Mouse (Mus musculus): ENCODE data around the gene Dennd1a.

Dennd1a gene

GRCm38 (mm10) chr2:38259052-38259451 lies 28.1 kb downstream of the Dennd1a start:
- in situ Hi-C loops (cut with MboI; ENCODE audit: low pct_unique_long_range_greater_than_20kb in 1 of 2, low sequenced_read_pairs in 2 of 2, unreplicated experiment in 1 of 2) = no loop called here

GRCm38 (mm10) chr2:38237616-38238015 lies 49.6 kb downstream of the Dennd1a start:
- in situ Hi-C loops (cut with MboI; ENCODE audit: low pct_unique_long_range_greater_than_20kb in 1 of 2, low sequenced_read_pairs in 2 of 2, unreplicated experiment in 1 of 2) = no loop called here

GRCm38 (mm10) chr2:38235593-38235992 lies 51.6 kb downstream of the Dennd1a start:
- in situ Hi-C loops (cut with MboI; ENCODE audit: low pct_unique_long_range_greater_than_20kb in 1 of 2, low sequenced_read_pairs in 2 of 2, unreplicated experiment in 1 of 2) = no loop called here

- in situ Hi-C loops (cut with MboI; ENCODE audit: low pct_unique_long_range_greater_than_20kb in 1 of 2, low sequenced_read_pairs in 2 of 2, unreplicated experiment in 1 of 2) = no loop called here
Observed at GRCm38 (mm10) chr2:38229882-38230281, 57.3 kb downstream of the Dennd1a start.

GRCm38 (mm10) chr2:38223759-38224158 lies 63.4 kb downstream of the Dennd1a start:
- in situ Hi-C loops (cut with MboI; ENCODE audit: low pct_unique_long_range_greater_than_20kb in 1 of 2, low sequenced_read_pairs in 2 of 2, unreplicated experiment in 1 of 2) = no loop called here

GRCm38 (mm10) chr2:38221461-38221860 lies 65.7 kb downstream of the Dennd1a start:
- in situ Hi-C loops (cut with MboI; ENCODE audit: low pct_unique_long_range_greater_than_20kb in 1 of 2, low sequenced_read_pairs in 2 of 2, unreplicated experiment in 1 of 2) = no loop called here

GRCm38 (mm10) chr2:38220687-38221435 lies 66.3 kb downstream of the Dennd1a start:
- in situ Hi-C loops (cut with MboI; ENCODE audit: low pct_unique_long_range_greater_than_20kb in 1 of 2, low sequenced_read_pairs in 2 of 2, unreplicated experiment in 1 of 2) = no loop called here

- in situ Hi-C loops (cut with MboI; ENCODE audit: low pct_unique_long_range_greater_than_20kb in 1 of 2, low sequenced_read_pairs in 2 of 2, unreplicated experiment in 1 of 2) = no loop called here
Observed at GRCm38 (mm10) chr2:38219666-38220065, 67.5 kb downstream of the Dennd1a start.

- in situ Hi-C loops (cut with MboI; ENCODE audit: low pct_unique_long_range_greater_than_20kb in 1 of 2, low sequenced_read_pairs in 2 of 2, unreplicated experiment in 1 of 2) = no loop called here
Observed at GRCm38 (mm10) chr2:38213041-38213440, 74.1 kb downstream of the Dennd1a start.

- in situ Hi-C loops (cut with MboI; ENCODE audit: low pct_unique_long_range_greater_than_20kb in 1 of 2, low sequenced_read_pairs in 2 of 2, unreplicated experiment in 1 of 2) = no loop called here
Observed at GRCm38 (mm10) chr2:38211426-38211825, 75.8 kb downstream of the Dennd1a start.

GRCm38 (mm10) chr2:38207752-38208151 lies 79.4 kb downstream of the Dennd1a start:
- in situ Hi-C loops (cut with MboI; ENCODE audit: low pct_unique_long_range_greater_than_20kb in 1 of 2, low sequenced_read_pairs in 2 of 2, unreplicated experiment in 1 of 2) = no loop called here

GRCm38 (mm10) chr2:38205281-38205680 lies 81.9 kb downstream of the Dennd1a start:
- in situ Hi-C loops (cut with MboI; ENCODE audit: low pct_unique_long_range_greater_than_20kb in 1 of 2, low sequenced_read_pairs in 2 of 2, unreplicated experiment in 1 of 2) = no loop called here

- in situ Hi-C loops (cut with MboI; ENCODE audit: low pct_unique_long_range_greater_than_20kb in 1 of 2, low sequenced_read_pairs in 2 of 2, unreplicated experiment in 1 of 2) = no loop called here
Observed at GRCm38 (mm10) chr2:38204696-38205095, 82.5 kb downstream of the Dennd1a start.

- in situ Hi-C loops (cut with MboI; ENCODE audit: low pct_unique_long_range_greater_than_20kb in 1 of 2, low sequenced_read_pairs in 2 of 2, unreplicated experiment in 1 of 2) = no loop called here
Observed at GRCm38 (mm10) chr2:38198072-38198471, 89.1 kb downstream of the Dennd1a start.

GRCm38 (mm10) chr2:38196199-38197060 lies 90.8 kb downstream of the Dennd1a start:
- in situ Hi-C loops (cut with MboI; ENCODE audit: low pct_unique_long_range_greater_than_20kb in 1 of 2, low sequenced_read_pairs in 2 of 2, unreplicated experiment in 1 of 2) = no loop called here

GRCm38 (mm10) chr2:38192007-38192406 lies 95.2 kb downstream of the Dennd1a start:
- in situ Hi-C loops (cut with MboI; ENCODE audit: low pct_unique_long_range_greater_than_20kb in 1 of 2, low sequenced_read_pairs in 2 of 2, unreplicated experiment in 1 of 2) = no loop called here

GRCm38 (mm10) chr2:38191601-38192000 lies 95.6 kb downstream of the Dennd1a start:
- in situ Hi-C loops (cut with MboI; ENCODE audit: low pct_unique_long_range_greater_than_20kb in 1 of 2, low sequenced_read_pairs in 2 of 2, unreplicated experiment in 1 of 2) = no loop called here

GRCm38 (mm10) chr2:38186438-38186837 lies 100.8 kb downstream of the Dennd1a start:
- in situ Hi-C loops (cut with MboI; ENCODE audit: low pct_unique_long_range_greater_than_20kb in 1 of 2, low sequenced_read_pairs in 2 of 2, unreplicated experiment in 1 of 2) = no loop called here

GRCm38 (mm10) chr2:38184977-38185376 lies 102.2 kb downstream of the Dennd1a start:
- in situ Hi-C loops (cut with MboI; ENCODE audit: low pct_unique_long_range_greater_than_20kb in 1 of 2, low sequenced_read_pairs in 2 of 2, unreplicated experiment in 1 of 2) = no loop called here

GRCm38 (mm10) chr2:38183881-38184280 lies 103.3 kb downstream of the Dennd1a start:
- in situ Hi-C loops (cut with MboI; ENCODE audit: low pct_unique_long_range_greater_than_20kb in 1 of 2, low sequenced_read_pairs in 2 of 2, unreplicated experiment in 1 of 2) = no loop called here

Data from mouse embryonic stem cell (cell line).